Mouse (Mus musculus) left cerebral cortex, adult 11 months (tissue): ENCODE data around the gene Trim58.

Source experiments
- DNase-seq: peaks from one replicate; pipeline ENCODE4 v3.0.0; 2022; ENCODE audit warnings: low spot score

The Trim58 gene

GRCm38 (mm10) chr11:58655151-58655550 is 14.9 kb downstream of the Trim58 start:
- DNase-seq: no peak

GRCm38 (mm10) chr11:58658596-58658995 is 18.3 kb downstream of the Trim58 start, which contains the start of gene Olfr322:
Gene Olfr322, plus strand, starts transcription at chr11:58658782.
- DNase-seq: no peak

GRCm38 (mm10) chr11:58669252-58669651 is 29.0 kb downstream of the Trim58 start:
- no peak for DNase-seq

GRCm38 (mm10) chr11:58671825-58672224 is 31.6 kb downstream of the Trim58 start:
- DNase-seq: no peak

- no peak for DNase-seq
Observed at GRCm38 (mm10) chr11:58680799-58681198, 40.5 kb downstream of the Trim58 start, which contains the start of gene Olfr320. Gene Olfr320, plus strand, starts transcription at chr11:58681099.

- no peak for DNase-seq
Observed at GRCm38 (mm10) chr11:58698862-58699261, 58.6 kb downstream of the Trim58 start, which contains the start of gene Olfr319. Gene Olfr319, plus strand, starts transcription at chr11:58699162.
